Mouse (Mus musculus): ENCODE measurements around the gene Flrt1. TPM values are rescaled to one million over a fixed set of nuclear protein-coding genes. Genes with fewer than 3 reads are reported as not detected.

Gene Flrt1
- total and polyA plus RNA-seq, 2 experiments from 2014 or later = 9.9 to 11.9 TPM

DNA sequence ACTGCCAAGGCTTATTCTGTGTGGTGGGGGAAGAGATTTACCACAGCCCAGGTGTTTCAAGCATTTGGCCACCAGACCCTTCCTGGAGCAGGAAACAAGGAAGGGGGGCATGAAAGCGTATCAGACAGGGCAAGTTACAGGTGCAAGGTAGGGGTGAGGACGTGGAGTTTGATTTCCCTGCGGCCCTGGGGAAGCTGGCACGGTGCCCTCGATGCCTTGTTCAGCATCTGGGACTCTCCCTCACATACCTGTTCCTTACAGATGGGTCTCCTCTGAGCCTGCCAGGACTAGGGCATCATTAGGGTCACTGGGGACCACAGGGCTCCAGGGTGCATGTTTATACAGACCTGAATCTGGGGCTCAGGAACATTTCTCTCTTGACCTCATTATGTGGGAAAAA, 12.8 kb downstream of the Flrt1 start:
- Histone ChIP-seq H3K36me3 (ENCODE audit: insufficient read depth, low read length) (peaks cover 5% of the 10 kb centered on the region; the same call in 1 of the 2 replicates), H3K4me3 (ENCODE audit: low read depth, low read length) (no peak overlapping the region), H3K4me2 (ENCODE audit: low read depth, low read length, poor library complexity, severe bottlenecking) (no peak overlapping the region), H3K9me3 (ENCODE audit: low read length) (no peaks in the 10 kb centered on the region), H3K4me1 (ENCODE audit: insufficient read depth, low read length) (peaks cover 25% of the 10 kb centered on the region), H3K27me3 (ENCODE audit: insufficient read depth, low read length) (0 out of 2 replicates have a peak, but pooled peaks cover 4% of the 10 kb centered on the region), H3K9ac (replicated peaks; ENCODE audit: low read length, poor library complexity, severe bottlenecking) (no peak overlapping the region), H3K27ac (ENCODE audit: low read depth, low read length) (no peak overlapping the region)
- DNase-seq (ENCODE audit: low spot score) = no peak
- no peak for ATAC-seq (ENCODE audit: low FRiP score)
- no peak for TF ChIP-seq CTCF (IDR thresholded peaks at IDR 0.05)
- WGBS = 75% methylated on average over 5 of the region's 5 CpGs

DNA sequence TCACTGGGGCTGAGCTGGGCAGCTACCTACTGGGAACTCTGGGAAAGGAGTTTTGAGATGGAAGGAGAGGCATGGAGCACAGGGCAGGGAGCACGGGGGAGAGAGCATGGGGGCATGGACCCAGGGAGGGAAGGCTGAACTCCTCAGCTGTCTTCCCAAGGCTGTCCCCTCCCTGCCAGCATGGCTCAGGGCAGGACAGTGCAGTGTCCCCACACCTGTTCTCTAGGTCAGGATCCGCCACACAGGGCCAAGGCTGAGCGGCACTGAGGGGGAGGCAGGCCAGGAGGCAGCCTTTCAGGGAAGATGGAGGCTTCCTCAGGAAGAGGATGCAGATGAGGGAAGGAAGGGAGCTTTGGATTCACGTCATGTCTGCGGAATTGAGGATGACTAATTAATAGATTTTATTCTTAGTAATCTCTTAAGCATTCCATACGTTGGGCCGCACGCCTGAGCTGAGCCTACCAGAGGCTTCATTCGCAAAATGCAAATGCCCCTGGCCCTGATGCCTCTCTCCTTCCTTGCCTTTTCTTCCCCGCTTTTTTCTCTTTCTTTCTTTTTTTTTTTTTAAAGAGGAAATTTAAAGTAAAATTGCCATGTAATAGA, 14.0 kb downstream of the Flrt1 start:
- DNase-seq (ENCODE audit: low spot score) (no peak), ATAC-seq (ENCODE audit: low FRiP score) (no peak)
- no peak overlapping the region for H3K27ac ChIP-seq (ENCODE audit: low read depth, low read length)
- H3K4me3 ChIP-seq (ENCODE audit: low read depth, low read length) = no peak overlapping the region
- TF ChIP-seq CTCF (IDR thresholded peaks at IDR 0.05) = no peak
- H3K4me2 ChIP-seq (ENCODE audit: low read depth, low read length, poor library complexity, severe bottlenecking) = no peak overlapping the region
- H3K9me3 ChIP-seq (ENCODE audit: low read length) = no peaks in the 10 kb centered on the region
- H3K9ac ChIP-seq (replicated peaks; ENCODE audit: low read length, poor library complexity, severe bottlenecking) = 0 out of 2 replicates have a peak overlapping the region, but pooled peaks have one; percentile 19
- WGBS = 31% methylated on average over 10 of the region's 10 CpGs
- no peaks in the 10 kb centered on the region for H3K27me3 ChIP-seq (ENCODE audit: insufficient read depth, low read length)
- peaks cover 5% of the 10 kb centered on the region; the same call in 1 of the 2 replicates for H3K36me3 ChIP-seq (ENCODE audit: insufficient read depth, low read length)
- H3K4me1 ChIP-seq (ENCODE audit: insufficient read depth, low read length) = peaks cover 25% of the 10 kb centered on the region

DNA sequence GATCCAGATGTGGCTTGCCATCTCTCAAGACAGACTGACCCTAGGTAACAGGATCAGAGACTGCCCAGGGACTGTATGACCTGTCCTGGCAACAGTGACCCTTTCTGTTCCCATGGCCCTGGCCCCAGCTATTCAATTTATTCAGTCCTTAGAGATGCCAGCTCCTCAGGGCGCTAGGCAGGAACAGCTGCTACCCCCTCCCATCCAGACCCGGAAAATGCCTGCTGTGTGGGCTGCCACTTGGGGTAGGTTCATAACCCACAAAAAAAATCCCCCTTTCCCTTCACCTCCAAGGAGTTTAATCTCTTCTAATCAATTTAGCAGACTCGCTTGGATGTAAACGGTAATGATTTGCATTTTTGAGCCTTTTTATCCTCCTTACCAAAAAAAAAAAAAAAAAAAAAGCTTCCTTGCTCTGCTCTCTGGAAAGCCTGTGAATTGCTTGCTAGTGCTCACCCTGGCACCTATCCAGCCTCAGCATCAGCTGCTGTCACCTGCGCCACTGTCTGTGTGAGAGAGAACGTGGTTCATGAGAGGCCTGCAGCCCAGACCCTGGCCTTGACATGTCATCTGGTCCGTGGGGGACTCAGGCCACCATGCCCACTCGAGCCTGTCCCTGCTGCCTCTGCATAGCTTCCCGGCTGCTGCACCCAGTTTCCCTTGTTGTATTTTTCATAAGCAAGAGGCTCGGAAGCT, 15.0 kb downstream of the Flrt1 start:
- no peak for TF ChIP-seq CTCF (IDR thresholded peaks at IDR 0.05)
- WGBS = 12% methylated on average over 10 of the region's 10 CpGs
- H3K36me3 ChIP-seq (ENCODE audit: insufficient read depth, low read length) = no peaks in the 10 kb centered on the region; the same call in 1 of the 2 replicates
- no peaks in the 10 kb centered on the region for H3K9me3 ChIP-seq (ENCODE audit: low read length)
- no peak overlapping the region for H3K4me2 ChIP-seq (ENCODE audit: low read depth, low read length, poor library complexity, severe bottlenecking)
- no peaks in the 10 kb centered on the region for H3K27me3 ChIP-seq (ENCODE audit: insufficient read depth, low read length)
- H3K4me3 ChIP-seq (ENCODE audit: low read depth, low read length) = no peak overlapping the region
- H3K9ac ChIP-seq (replicated peaks; ENCODE audit: low read length, poor library complexity, severe bottlenecking) = 0 out of 2 replicates have a peak overlapping the region, but pooled peaks have one; percentile 19
- ATAC-seq (ENCODE audit: low FRiP score) = no peak
- no peak for DNase-seq (ENCODE audit: low spot score)
- H3K4me1 ChIP-seq (ENCODE audit: insufficient read depth, low read length) = peaks cover 25% of the 10 kb centered on the region
- peak overlapping the region; percentile 18; the same call in 1 of the 2 replicates for H3K27ac ChIP-seq (ENCODE audit: low read depth, low read length)

DNA sequence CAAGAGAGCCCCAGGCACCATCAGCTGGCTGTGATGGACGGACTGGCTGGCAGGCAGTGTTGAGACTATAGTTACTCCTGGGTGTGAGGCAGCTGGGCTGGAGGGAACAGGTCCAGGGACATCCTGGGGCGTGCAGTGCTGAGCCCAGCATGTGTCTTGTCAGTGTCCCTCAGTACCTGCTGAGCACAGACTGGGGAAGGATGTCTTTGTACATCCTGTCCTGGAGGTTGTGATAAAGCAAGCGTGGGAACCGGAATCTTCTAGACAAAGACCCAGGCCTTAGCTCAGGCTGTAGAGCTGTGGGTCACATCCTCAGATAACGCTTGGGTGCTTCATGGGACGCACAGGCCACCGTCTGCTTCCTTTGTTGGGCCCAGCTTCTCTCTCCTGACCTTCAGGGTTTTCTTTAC, 15.7 kb downstream of the Flrt1 start:
- H3K4me1 ChIP-seq (ENCODE audit: insufficient read depth, low read length) = peaks cover 25% of the 10 kb centered on the region
- H3K4me2 ChIP-seq (ENCODE audit: low read depth, low read length, poor library complexity, severe bottlenecking) = no peak overlapping the region
- peak overlapping the region; percentile 18; the same call in 1 of the 2 replicates for H3K27ac ChIP-seq (ENCODE audit: low read depth, low read length)
- no peaks in the 10 kb centered on the region for H3K36me3 ChIP-seq (ENCODE audit: insufficient read depth, low read length)
- no peak overlapping the region for H3K9ac ChIP-seq (replicated peaks; ENCODE audit: low read length, poor library complexity, severe bottlenecking)
- no peak overlapping the region for H3K4me3 ChIP-seq (ENCODE audit: low read depth, low read length)
- no peak for TF ChIP-seq CTCF (IDR thresholded peaks at IDR 0.05)
- DNase-seq (ENCODE audit: low spot score) (no peak), ATAC-seq (ENCODE audit: low FRiP score) (no peak)
- H3K9me3 ChIP-seq (ENCODE audit: low read length) = no peaks in the 10 kb centered on the region
- no peaks in the 10 kb centered on the region for H3K27me3 ChIP-seq (ENCODE audit: insufficient read depth, low read length)
- 37% methylated on average over 7 of the region's 7 CpGs for WGBS

DNA sequence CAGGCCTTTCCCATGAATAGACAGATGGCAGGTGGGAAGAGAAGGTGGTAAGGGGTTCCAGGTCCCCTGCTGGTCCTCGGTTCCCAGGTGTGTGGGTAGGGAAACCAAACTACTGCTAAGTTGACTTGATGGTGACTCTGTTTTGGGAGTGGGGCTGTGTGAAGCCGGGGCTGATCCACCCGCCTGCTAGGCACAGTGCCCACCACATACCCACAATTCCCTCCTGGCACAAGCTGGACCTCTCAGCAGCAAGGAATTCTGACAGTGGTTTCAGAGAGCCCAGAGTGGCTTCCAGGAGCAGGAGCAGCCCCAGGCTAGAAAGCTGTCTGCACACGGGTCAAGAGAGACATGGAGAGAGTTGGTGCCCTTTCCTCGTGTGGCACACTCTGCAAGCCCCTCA, 16.5 kb downstream of the Flrt1 start:
- no peak for TF ChIP-seq CTCF (IDR thresholded peaks at IDR 0.05)
- DNase-seq (ENCODE audit: low spot score) (no peak), ATAC-seq (ENCODE audit: low FRiP score) (no peak)
- Histone ChIP-seq H3K9me3 (ENCODE audit: low read length) (no peaks in the 10 kb centered on the region), H3K27me3 (ENCODE audit: insufficient read depth, low read length) (no peaks in the 10 kb centered on the region), H3K4me1 (ENCODE audit: insufficient read depth, low read length) (peaks cover 25% of the 10 kb centered on the region), H3K27ac (ENCODE audit: low read depth, low read length) (no peak overlapping the region), H3K9ac (replicated peaks; ENCODE audit: low read length, poor library complexity, severe bottlenecking) (no peak overlapping the region), H3K4me3 (ENCODE audit: low read depth, low read length) (no peak overlapping the region), H3K36me3 (ENCODE audit: insufficient read depth, low read length) (no peaks in the 10 kb centered on the region), H3K4me2 (ENCODE audit: low read depth, low read length, poor library complexity, severe bottlenecking) (no peak overlapping the region)
- WGBS = 63% methylated on average over 5 of the region's 5 CpGs

DNA sequence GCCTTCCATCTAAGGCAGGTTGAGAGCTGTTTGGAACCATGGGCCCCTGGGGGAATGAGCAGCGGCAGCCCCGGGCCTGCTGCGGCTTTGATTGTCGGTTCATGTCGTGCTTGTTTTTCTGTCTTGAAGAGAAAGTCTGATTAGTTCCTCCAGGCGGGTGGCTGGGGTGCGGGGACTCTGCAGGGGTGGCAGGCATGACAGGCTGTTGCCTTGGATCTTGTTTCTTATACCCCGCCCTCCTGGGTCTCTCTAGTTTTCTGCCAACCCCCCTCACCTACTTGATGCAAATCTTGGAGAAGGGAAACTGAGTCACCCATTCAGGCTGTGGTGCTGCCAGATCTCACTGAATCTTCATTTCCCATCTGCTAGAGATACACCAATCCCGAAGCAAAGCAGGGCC, 17.0 kb downstream of the Flrt1 start:
- Histone ChIP-seq H3K4me1 (ENCODE audit: insufficient read depth, low read length) (peaks cover 29% of the 10 kb centered on the region), H3K27me3 (ENCODE audit: insufficient read depth, low read length) (no peaks in the 10 kb centered on the region), H3K9ac (replicated peaks; ENCODE audit: low read length, poor library complexity, severe bottlenecking) (no peak overlapping the region), H3K27ac (ENCODE audit: low read depth, low read length) (no peak overlapping the region), H3K9me3 (ENCODE audit: low read length) (no peaks in the 10 kb centered on the region), H3K4me2 (ENCODE audit: low read depth, low read length, poor library complexity, severe bottlenecking) (no peak overlapping the region), H3K36me3 (ENCODE audit: insufficient read depth, low read length) (no peaks in the 10 kb centered on the region), H3K4me3 (ENCODE audit: low read depth, low read length) (no peak overlapping the region)
- no peak for ATAC-seq (ENCODE audit: low FRiP score)
- no peak for TF ChIP-seq CTCF (IDR thresholded peaks at IDR 0.05)
- 16% methylated on average over 9 of the region's 9 CpGs for WGBS
- no peak for DNase-seq (ENCODE audit: low spot score)
